Mouse (Mus musculus): ENCODE data around the gene Tnfrsf25. TPM values are rescaled to one million over a fixed set of nuclear protein-coding genes. Genes with fewer than 3 reads are reported as not detected.
A peak's percentile ranks its signal among the peaks of the same experiment; 100 is the strongest.

The Tnfrsf25 gene
- 0.94 and 0.95 TPM in 2 replicates for polyA plus RNA-seq (2014; fragmentation: Nextera tagmentation; extraction: Ambion mirVana)

DNA sequence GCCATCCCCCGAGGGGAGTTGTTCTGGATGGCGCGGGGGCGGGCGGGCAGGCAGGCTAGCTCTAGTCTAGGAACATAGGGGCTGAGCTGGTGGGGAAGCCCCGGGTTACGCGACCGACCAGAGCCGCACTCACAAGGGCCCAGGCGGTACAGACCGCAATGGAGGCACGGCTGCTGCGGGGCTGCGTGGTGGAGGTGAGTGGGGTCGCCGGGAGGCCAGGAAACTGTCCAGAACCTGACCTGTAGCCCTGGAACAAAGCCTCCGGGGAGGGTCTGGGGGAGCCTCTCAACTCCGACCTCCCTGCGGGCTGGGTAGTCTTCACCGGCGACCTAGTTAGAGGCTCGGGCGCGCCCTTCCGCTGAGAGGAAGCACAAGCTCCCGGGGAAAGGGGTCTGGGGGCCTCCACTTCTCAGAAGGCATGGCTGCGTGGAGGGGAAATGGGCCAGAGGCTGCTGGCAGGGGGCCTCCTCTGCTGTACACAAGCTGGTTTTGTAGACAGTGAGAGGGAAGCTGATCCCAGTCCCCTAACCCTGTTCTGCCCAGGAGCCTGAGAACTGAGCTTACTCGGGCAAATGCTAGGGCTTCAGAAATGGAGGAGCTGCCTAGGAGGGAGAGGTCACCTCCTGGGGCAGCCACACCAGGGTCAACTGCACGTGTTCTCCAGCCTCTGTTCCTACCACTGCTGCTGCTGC, at the start of gene Tnfrsf25:
TSS of gene Tnfrsf25 (plus strand) at position 14 of the 692 bp plus-strand sequence.
- no peak for ATAC-seq (ENCODE audit: low FRiP score)
- H3K36me3 ChIP-seq (replicated peaks; ENCODE audit: control insufficient read depth, insufficient read depth): peaks cover 15% of the 10 kb centered on the region
- 2% methylated on average over 29 of the region's 30 CpGs for WGBS
- no peaks in the 10 kb centered on the region for H3K9me3 ChIP-seq (ENCODE audit: control insufficient read depth, low read length)
- H3K4me2 ChIP-seq (replicated peaks): peak within 1 kb of the TSS; percentile 15; the same call in 1 of the 2 replicates
- H3K27me3 ChIP-seq (ENCODE audit: control insufficient read depth, insufficient read depth, low read length): peaks cover 73% of the 10 kb centered on the region
- no peak within 1 kb of the TSS for H3K4me3 ChIP-seq (replicated peaks; ENCODE audit: low read length)
- DNase-seq (ENCODE audit: low spot score): no peak
- H3K4me1 ChIP-seq (replicated peaks; ENCODE audit: control insufficient read depth, insufficient read depth, low read length): peaks cover 2% of the 10 kb centered on the region; the same call in 1 of the 2 replicates
- H3K9ac ChIP-seq: peak within 1 kb of the TSS; percentile 20; the same call in 1 of the 2 replicates
- H3K27ac ChIP-seq: no peak within 1 kb of the TSS

DNA sequence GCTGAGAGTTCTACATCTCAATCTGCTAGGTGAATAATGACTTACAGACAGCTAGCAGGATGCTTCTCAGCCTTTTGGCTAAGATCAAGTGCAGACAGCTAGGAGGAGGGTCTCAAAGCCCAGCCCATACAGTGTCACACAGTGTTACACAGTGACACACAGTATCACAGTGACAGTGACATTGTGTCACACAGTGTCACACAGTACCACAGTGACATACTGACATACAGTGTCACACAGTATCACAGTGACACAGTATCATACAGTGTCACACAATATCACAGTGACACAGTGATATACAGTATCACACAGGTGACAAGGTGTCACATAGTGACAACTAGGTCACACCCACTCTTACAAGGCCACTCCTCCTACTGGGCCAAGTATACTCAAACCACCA, 48.5 kb upstream of the Tnfrsf25 start:
- ATAC-seq (ENCODE audit: low FRiP score): no peak; the same call in 1 of the 2 replicates
- Histone ChIP-seq H3K27ac (no peak overlapping the region), H3K4me1 (replicated peaks; ENCODE audit: control insufficient read depth, insufficient read depth, low read length) (no peaks in the 10 kb centered on the region)

DNA sequence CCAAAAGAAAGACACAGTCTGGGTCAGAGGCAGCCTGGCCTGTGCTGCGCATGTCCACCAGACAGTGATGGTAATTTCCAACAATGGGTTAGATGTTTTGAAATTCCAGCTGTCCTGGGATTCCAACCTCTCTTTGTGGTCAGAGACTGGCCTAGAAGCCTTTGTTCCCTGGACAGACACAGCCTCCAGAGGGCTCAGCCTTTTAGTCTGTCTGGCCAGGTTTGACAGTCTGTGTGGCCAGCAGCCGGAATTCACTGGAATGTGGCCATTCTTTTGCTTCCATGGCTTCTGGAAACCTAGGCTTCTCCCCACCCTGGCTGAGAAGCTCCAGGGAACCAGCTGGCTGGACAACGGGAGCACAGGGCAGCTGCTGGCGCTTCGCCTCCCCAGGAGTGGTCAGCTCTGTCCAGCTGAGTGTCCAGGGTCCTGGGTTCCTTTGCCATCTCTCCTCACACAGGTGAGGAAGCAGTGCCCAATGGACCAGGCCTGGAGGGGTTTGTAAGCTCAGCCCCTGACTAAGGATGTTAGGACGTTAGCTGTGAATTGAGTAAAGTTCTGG, 47.5 kb upstream of the Tnfrsf25 start:
- H3K9ac ChIP-seq: no peak overlapping the region

More for the DNA sequence above, 48.5 kb upstream of the Tnfrsf25 start:
- no peak overlapping the region for H3K9ac ChIP-seq
- no peaks in the 10 kb centered on the region for H3K27me3 ChIP-seq (ENCODE audit: control insufficient read depth, insufficient read depth, low read length)
- no peak overlapping the region for H3K4me2 ChIP-seq (replicated peaks)
- DNase-seq (ENCODE audit: low spot score): no peak
- no peak overlapping the region for H3K4me3 ChIP-seq (replicated peaks; ENCODE audit: low read length)
- H3K36me3 ChIP-seq (replicated peaks; ENCODE audit: control insufficient read depth, insufficient read depth): no peaks in the 10 kb centered on the region
- no peaks in the 10 kb centered on the region for H3K9me3 ChIP-seq (ENCODE audit: control insufficient read depth, low read length)

DNA sequence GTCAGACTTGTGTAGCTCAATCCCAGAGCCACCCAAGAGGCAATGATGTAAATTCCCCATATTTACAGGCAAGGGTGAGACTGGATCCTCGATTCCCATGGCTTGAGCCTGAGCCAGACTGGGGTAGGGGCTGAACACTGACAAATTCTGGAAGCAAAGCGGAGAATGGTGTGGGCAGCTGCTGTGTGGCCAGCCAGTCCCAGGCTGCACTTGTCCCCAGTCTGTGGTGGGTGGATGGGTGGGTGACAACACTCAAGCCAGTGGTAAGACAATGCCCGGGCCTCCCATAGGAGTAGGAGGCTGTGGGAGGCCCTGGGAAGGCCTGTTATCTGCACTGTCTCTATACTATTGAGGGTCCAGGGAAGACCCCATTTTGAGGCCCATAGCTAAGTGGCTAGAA, 46.5 kb upstream of the Tnfrsf25 start:
- Histone ChIP-seq H3K9ac (no peak overlapping the region), H3K4me1 (replicated peaks; ENCODE audit: control insufficient read depth, insufficient read depth, low read length) (peaks cover 5% of the 10 kb centered on the region; the same call in 1 of the 2 replicates), H3K27me3 (ENCODE audit: control insufficient read depth, insufficient read depth, low read length) (no peaks in the 10 kb centered on the region), H3K4me2 (replicated peaks) (no peak overlapping the region), H3K36me3 (replicated peaks; ENCODE audit: control insufficient read depth, insufficient read depth) (no peaks in the 10 kb centered on the region), H3K27ac (no peak overlapping the region), H3K4me3 (replicated peaks; ENCODE audit: low read length) (no peak overlapping the region), H3K9me3 (ENCODE audit: control insufficient read depth, low read length) (no peaks in the 10 kb centered on the region)
- ATAC-seq (ENCODE audit: low FRiP score) (no peak), DNase-seq (ENCODE audit: low spot score) (no peak)
- 87% methylated on average over 3 of the region's 3 CpGs for WGBS

More for the DNA sequence above, 47.5 kb upstream of the Tnfrsf25 start:
- H3K9me3 ChIP-seq (ENCODE audit: control insufficient read depth, low read length): no peaks in the 10 kb centered on the region
- H3K36me3 ChIP-seq (replicated peaks; ENCODE audit: control insufficient read depth, insufficient read depth): no peaks in the 10 kb centered on the region
- no peaks in the 10 kb centered on the region for H3K27me3 ChIP-seq (ENCODE audit: control insufficient read depth, insufficient read depth, low read length)
- H3K4me2 ChIP-seq (replicated peaks): no peak overlapping the region
- no peak overlapping the region for H3K27ac ChIP-seq
- no peak for DNase-seq (ENCODE audit: low spot score)
- no peak overlapping the region for H3K4me3 ChIP-seq (replicated peaks; ENCODE audit: low read length)
- ATAC-seq (ENCODE audit: low FRiP score): no peak
- peaks cover 5% of the 10 kb centered on the region; the same call in 1 of the 2 replicates for H3K4me1 ChIP-seq (replicated peaks; ENCODE audit: control insufficient read depth, insufficient read depth, low read length)
- WGBS: 65% methylated on average over 6 of the region's 6 CpGs

DNA sequence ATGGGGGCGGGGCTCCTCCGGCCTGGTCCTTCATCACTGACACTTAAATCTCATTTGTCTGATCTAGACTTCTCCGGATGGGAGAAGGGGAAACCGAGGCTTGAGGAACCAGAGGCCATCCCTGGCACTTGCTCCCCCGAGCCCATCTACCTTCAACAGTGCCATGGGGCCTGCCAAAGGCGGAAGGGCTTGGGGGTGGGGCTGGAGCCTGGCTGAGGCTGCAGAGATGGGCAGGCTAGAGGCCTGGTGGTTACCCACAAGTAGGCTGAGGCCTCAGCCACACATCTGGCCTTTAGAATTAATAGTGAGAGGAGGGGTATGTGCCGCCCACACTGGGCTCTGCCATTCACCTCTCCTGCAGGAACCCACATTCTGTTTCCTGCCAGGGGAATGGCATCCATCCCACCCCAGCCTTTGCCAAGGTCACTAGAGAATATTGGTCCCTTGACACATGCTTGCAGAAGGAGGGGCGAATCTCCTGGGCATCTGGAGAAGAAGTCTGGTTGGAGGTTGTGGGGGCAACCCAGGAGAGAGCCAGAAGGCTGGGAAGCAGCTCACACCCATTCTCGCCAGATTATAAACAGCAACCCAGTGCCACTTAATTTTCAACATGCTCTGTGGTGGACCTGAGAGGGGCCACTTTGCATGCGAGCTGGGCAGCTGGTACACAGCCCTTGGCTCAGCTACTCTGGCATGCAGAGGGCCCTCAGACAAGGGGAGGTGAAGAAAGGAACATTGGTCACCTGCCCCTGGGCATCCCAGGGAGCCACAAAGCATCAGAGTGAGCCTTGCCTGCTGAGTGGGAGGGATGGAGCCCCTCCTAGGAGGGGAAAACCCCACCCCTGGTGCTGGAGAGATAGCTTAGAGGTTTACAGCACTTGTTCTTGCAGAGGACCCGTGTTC, 45.0 kb upstream of the Tnfrsf25 start:
- ATAC-seq (ENCODE audit: low FRiP score) (no peak), DNase-seq (ENCODE audit: low spot score) (no peak)
- no peak overlapping the region for H3K4me3 ChIP-seq (replicated peaks; ENCODE audit: low read length)
- no peaks in the 10 kb centered on the region for H3K27me3 ChIP-seq (ENCODE audit: control insufficient read depth, insufficient read depth, low read length)
- no peaks in the 10 kb centered on the region for H3K9me3 ChIP-seq (ENCODE audit: control insufficient read depth, low read length)
- WGBS: 78% methylated on average over 11 of the region's 11 CpGs
- no peak overlapping the region for H3K4me2 ChIP-seq (replicated peaks)
- H3K27ac ChIP-seq: no peak overlapping the region
- no peak overlapping the region for H3K9ac ChIP-seq
- H3K36me3 ChIP-seq (replicated peaks; ENCODE audit: control insufficient read depth, insufficient read depth): no peaks in the 10 kb centered on the region
- H3K4me1 ChIP-seq (replicated peaks; ENCODE audit: control insufficient read depth, insufficient read depth, low read length): peaks cover 5% of the 10 kb centered on the region; the same call in 1 of the 2 replicates

DNA sequence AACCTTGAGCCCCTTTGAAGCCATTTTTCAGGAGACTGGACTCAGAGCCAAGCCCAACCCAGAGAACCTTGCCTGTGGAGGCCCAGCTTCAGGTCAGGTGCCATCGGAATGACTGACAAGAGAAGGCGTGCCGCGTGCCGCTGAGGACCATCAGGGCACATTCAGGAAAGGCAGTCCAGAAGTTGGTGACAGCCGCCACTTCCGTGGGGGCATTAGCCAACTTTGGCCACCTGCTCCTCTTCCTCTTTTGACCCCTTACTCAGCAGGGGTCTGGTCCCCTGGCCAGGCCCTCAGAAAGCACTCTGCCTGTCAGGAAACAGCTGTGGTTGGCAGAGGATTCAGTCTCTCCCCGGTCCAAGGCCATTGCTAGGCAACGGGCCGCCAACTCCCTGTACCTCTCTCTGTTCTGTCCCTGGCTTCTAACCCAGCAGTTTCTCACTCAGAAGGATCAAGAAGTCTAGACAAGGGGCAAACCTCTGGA, 43.6 kb upstream of the Tnfrsf25 start, which contains the start of gene Plekhg5:
TSS of gene Plekhg5 (plus strand) at position 378 of the 481 bp plus-strand sequence.
- 41% methylated on average over 10 of the region's 10 CpGs for WGBS
- Histone ChIP-seq H3K9ac (no peak within 1 kb of the TSS), H3K4me1 (replicated peaks; ENCODE audit: control insufficient read depth, insufficient read depth, low read length) (peaks cover 5% of the 10 kb centered on the region; the same call in 1 of the 2 replicates), H3K9me3 (ENCODE audit: control insufficient read depth, low read length) (no peaks in the 10 kb centered on the region), H3K36me3 (replicated peaks; ENCODE audit: control insufficient read depth, insufficient read depth) (no peaks in the 10 kb centered on the region), H3K4me2 (replicated peaks) (peak within 1 kb of the TSS; percentile 10; the same call in 1 of the 2 replicates), H3K4me3 (replicated peaks; ENCODE audit: low read length) (no peak within 1 kb of the TSS), H3K27ac (no peak within 1 kb of the TSS), H3K27me3 (ENCODE audit: control insufficient read depth, insufficient read depth, low read length) (no peaks in the 10 kb centered on the region)
- ATAC-seq (ENCODE audit: low FRiP score): peak; percentile 51; the same call in 1 of the 2 replicates
- DNase-seq (ENCODE audit: low spot score): peak; percentile 49

DNA sequence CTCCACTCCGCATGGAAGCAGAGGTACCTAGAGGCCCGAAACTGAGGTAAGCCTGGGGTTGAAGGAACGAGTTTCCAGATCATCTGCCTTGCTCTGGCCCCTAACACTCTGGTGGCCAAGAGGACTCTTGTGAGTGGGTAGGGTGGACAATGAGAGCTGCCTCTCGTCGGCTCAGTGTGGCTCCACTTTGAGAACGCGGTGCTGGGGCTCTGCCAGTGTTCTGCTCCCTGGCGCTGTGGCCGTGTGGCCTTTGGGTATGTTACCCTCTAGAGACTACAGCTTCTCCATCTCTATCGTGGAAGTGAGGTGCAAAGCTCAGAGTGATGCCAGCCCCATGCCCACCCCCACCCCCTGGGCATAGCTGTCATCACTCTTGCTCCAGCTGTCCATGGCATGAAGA, 43.1 kb upstream of the Tnfrsf25 start:
- ATAC-seq (ENCODE audit: low FRiP score) (peak; percentile 34; the same call in 1 of the 2 replicates), DNase-seq (ENCODE audit: low spot score) (no peak)
- Histone ChIP-seq H3K27ac (no peak overlapping the region), H3K27me3 (ENCODE audit: control insufficient read depth, insufficient read depth, low read length) (no peaks in the 10 kb centered on the region), H3K4me2 (replicated peaks) (peak overlapping the region; percentile 10; the same call in 1 of the 2 replicates), H3K4me1 (replicated peaks; ENCODE audit: control insufficient read depth, insufficient read depth, low read length) (peaks cover 5% of the 10 kb centered on the region; the same call in 1 of the 2 replicates), H3K9ac (no peak overlapping the region), H3K36me3 (replicated peaks; ENCODE audit: control insufficient read depth, insufficient read depth) (no peaks in the 10 kb centered on the region), H3K9me3 (ENCODE audit: control insufficient read depth, low read length) (no peaks in the 10 kb centered on the region), H3K4me3 (replicated peaks; ENCODE audit: low read length) (no peak overlapping the region)
- WGBS: 48% methylated on average over 10 of the region's 10 CpGs

DNA sequence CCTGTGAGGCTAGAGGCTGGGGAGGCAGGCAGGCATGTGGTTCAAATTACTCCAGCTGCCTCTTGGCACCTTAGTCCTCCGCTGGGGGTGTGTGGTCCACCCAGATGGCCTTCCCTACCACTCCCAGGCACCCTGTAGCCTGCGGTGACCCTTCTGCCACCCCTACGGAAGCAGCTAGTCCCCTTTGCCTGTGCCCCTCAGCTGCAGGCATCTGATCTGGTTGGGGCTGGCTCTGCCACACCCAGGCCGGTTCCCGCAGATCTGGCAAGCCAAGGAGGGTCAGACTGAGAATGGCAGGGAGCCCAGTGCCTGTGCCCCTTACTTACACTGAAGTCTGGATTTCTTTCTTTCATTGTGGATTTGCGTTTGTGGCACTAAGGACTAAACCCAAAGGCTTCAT, 42.0 kb upstream of the Tnfrsf25 start:
- WGBS: 80% methylated on average over 6 of the region's 6 CpGs
- H3K27me3 ChIP-seq (ENCODE audit: control insufficient read depth, insufficient read depth, low read length): no peaks in the 10 kb centered on the region
- no peak overlapping the region for H3K9ac ChIP-seq
- no peak overlapping the region for H3K4me2 ChIP-seq (replicated peaks)
- no peaks in the 10 kb centered on the region for H3K36me3 ChIP-seq (replicated peaks; ENCODE audit: control insufficient read depth, insufficient read depth)
- H3K4me1 ChIP-seq (replicated peaks; ENCODE audit: control insufficient read depth, insufficient read depth, low read length): peaks cover 5% of the 10 kb centered on the region; the same call in 1 of the 2 replicates
- H3K9me3 ChIP-seq (ENCODE audit: control insufficient read depth, low read length): no peaks in the 10 kb centered on the region
- H3K4me3 ChIP-seq (replicated peaks; ENCODE audit: low read length): no peak overlapping the region
- DNase-seq (ENCODE audit: low spot score) (no peak), ATAC-seq (ENCODE audit: low FRiP score) (no peak)
- H3K27ac ChIP-seq: no peak overlapping the region

All from hindbrain, embryonic 14.5 days (tissue).